Comparison of ENCODE assay signal across 8 mouse cellular contexts in the genomic region with DNA sequence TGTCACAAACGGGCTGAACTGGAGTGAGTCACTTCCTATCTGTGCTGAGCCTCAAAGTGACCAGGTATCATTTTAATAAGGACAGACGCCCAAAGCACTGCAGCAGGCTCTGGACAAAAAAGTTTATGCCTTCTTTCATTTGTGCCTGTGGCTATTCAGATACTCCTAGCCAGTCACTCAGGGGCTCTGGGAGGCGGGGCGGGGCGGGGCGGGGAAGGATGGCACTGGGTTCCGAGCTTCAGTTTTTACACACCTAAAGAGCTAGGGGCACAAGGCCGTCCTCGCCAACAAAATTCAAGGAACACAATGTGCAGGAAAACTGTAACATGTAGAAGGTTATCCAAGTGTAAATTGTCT. TPM values are rescaled to one million over a fixed set of nuclear protein-coding genes. Genes with fewer than 3 reads are reported as not detected.
DNase-seq lines count a peak whose midpoint lies in the region; ATAC-seq and TF ChIP-seq lines count a peak whose summit lies in the region.

No protein-coding gene starts in this region.

- H3K36me3 ChIP-seq in thymus, adult 2 months (ENCODE audit: control insufficient read depth, insufficient read depth, low read length), result no peaks in the 10 kb centered on the region
- H3K36me3 ChIP-seq in intestine, embryonic 16.5 days (ENCODE audit: control insufficient read depth, insufficient read depth, low read length), result no peaks in the 10 kb centered on the region
- no peaks in the 10 kb centered on the region for H3K36me3 ChIP-seq in midbrain, embryonic 14.5 days (ENCODE audit: control insufficient read depth, insufficient read depth, low read length)

- WGBS in thymus, adult 2 months, result under 1% methylated on average over 9 of the region's 9 CpGs
- 4% methylated on average over 9 of the region's 9 CpGs for WGBS in intestine, embryonic 16.5 days
- 8% methylated on average over 9 of the region's 9 CpGs for WGBS in midbrain, embryonic 14.5 days

- ATAC-seq in intestine, embryonic 16.5 days, result peak; percentile 88
- ATAC-seq in midbrain, embryonic 14.5 days (ENCODE audit: low FRiP score, low TSS enrichment), result peak; percentile 69

- DNase-seq in adrenal gland, postnatal 25 days, result peak; percentile 41
- DNase-seq in adrenal gland, adult (ENCODE audit: inconsistent age in 2 of 2, low spot score in 1 of 2), result no peak
- no peak for DNase-seq in thymus, adult 2 months
- no peak for DNase-seq in thymus, postnatal 4 days
- DNase-seq in midbrain, embryonic 14.5 days, result no peak
- no peak for DNase-seq in layer of hippocampus, adult 9-11 months
- DNase-seq in frontal cortex, postnatal 36 days (ENCODE audit: low spot score in 2 of 2), result no peak

- H3K9me3 ChIP-seq in intestine, embryonic 16.5 days (ENCODE audit: control insufficient read depth, low read length), result no peaks in the 10 kb centered on the region
- H3K9me3 ChIP-seq in midbrain, embryonic 14.5 days (ENCODE audit: control insufficient read depth, low read length), result no peaks in the 10 kb centered on the region

- peak overlapping the region; percentile 96; the same call in 1 of the 2 replicates for H3K9ac ChIP-seq in intestine, embryonic 16.5 days (ENCODE audit: low read depth, low read length)
- H3K9ac ChIP-seq in midbrain, embryonic 14.5 days (replicated peaks; ENCODE audit: low read length), result no peak overlapping the region

- H3K4me3 ChIP-seq in thymus, adult 2 months (ENCODE audit: control insufficient read depth, insufficient read depth, low read length), result peak overlapping the region; percentile 78; the same call in 1 of the 2 replicates
- peak overlapping the region; percentile 95 for H3K4me3 ChIP-seq in intestine, embryonic 16.5 days (ENCODE audit: low read length)
- H3K4me3 ChIP-seq in midbrain, embryonic 14.5 days (replicated peaks; ENCODE audit: low read depth, low read length), result peak overlapping the region; percentile 77

- TF ChIP-seq CTCF in thymus, adult 2 months (IDR thresholded peaks at IDR 0.05; ENCODE audit: borderline replicate concordance, control insufficient read depth, extremely low read depth, insufficient read depth, low read length, poor library complexity), result no peak

- peaks cover 2% of the 10 kb centered on the region; the same call in 1 of the 2 replicates for H3K4me1 ChIP-seq in thymus, adult 2 months (replicated peaks; ENCODE audit: control insufficient read depth, insufficient read depth, low read length)
- H3K4me1 ChIP-seq in intestine, embryonic 16.5 days (ENCODE audit: control insufficient read depth, insufficient read depth, low read length), result 0 out of 2 replicates have a peak, but pooled peaks cover 5% of the 10 kb centered on the region
- H3K4me1 ChIP-seq in midbrain, embryonic 14.5 days (ENCODE audit: control insufficient read depth, insufficient read depth, low read length), result no peaks in the 10 kb centered on the region

- TF ChIP-seq POLR2A in thymus, adult 2 months (IDR thresholded peaks at IDR 0.05; ENCODE audit: control insufficient read depth, extremely low read depth, insufficient read depth, low read length, poor library complexity), result no peak

- H3K27me3 ChIP-seq in thymus, adult 2 months (ENCODE audit: control insufficient read depth, insufficient read depth, low read length), result no peaks in the 10 kb centered on the region
- H3K27me3 ChIP-seq in intestine, embryonic 16.5 days (replicated peaks; ENCODE audit: control insufficient read depth, insufficient read depth, low read length), result no peaks in the 10 kb centered on the region
- H3K27me3 ChIP-seq in midbrain, embryonic 14.5 days (ENCODE audit: control insufficient read depth, insufficient read depth, low read length), result no peaks in the 10 kb centered on the region

- peak overlapping the region; percentile 73 for H3K4me2 ChIP-seq in intestine, embryonic 16.5 days (ENCODE audit: low read depth, low read length)
- H3K4me2 ChIP-seq in midbrain, embryonic 14.5 days (ENCODE audit: low read length), result peak overlapping the region; percentile 81

- H3K27ac ChIP-seq in thymus, adult 2 months (ENCODE audit: control insufficient read depth, insufficient read depth, low read length), result no peak overlapping the region
- H3K27ac ChIP-seq in intestine, embryonic 16.5 days (ENCODE audit: low read length), result no peak overlapping the region
- H3K27ac ChIP-seq in midbrain, embryonic 14.5 days (replicated peaks; ENCODE audit: low read depth, low read length), result no peak overlapping the region

RNA-seq across cellular contexts. Expression of gene Stx17, which starts 0.3 kb away (rescaled TPM):
- 43.5 and 73.9 TPM in 2 replicates for total RNA-seq in adrenal gland, postnatal 25 days (2021)
- 4.2 and 4.8 TPM in 2 replicates for polyA plus RNA-seq in thymus, adult 2 months (2012; rRNA removed)
- 21.4 and 24.5 TPM in 2 replicates for polyA plus RNA-seq in intestine, embryonic 16.5 days (2015; fragmentation: Nextera tagmentation; extraction: Ambion mirVana)
- polyA plus RNA-seq in midbrain, embryonic 14.5 days (2014; fragmentation: Nextera tagmentation; extraction: Ambion mirVana), result 25.6 and 27.4 TPM in 2 replicates
